Mouse (Mus musculus) thymus, adult 2 months (tissue): ENCODE data around the gene Zdhhc6.

ENCODE experiments used
- CTCF ChIP-seq: fragments of 200-500 bp; IDR thresholded peaks from 2 replicates; pipeline ENCODE4 v1.5.1; 2012; ENCODE audit warnings: mild to moderate bottlenecking, control low read depth, low read length, moderate library complexity, borderline replicate concordance; ENCODE audit not compliant: control insufficient read depth, poor library complexity, insufficient read depth; ENCODE audit errors: extremely low read depth
- POLR2A ChIP-seq: fragments of 200-500 bp; IDR thresholded peaks from 2 replicates; pipeline ENCODE4 v1.6.1; 2012; ENCODE audit warnings: mild to moderate bottlenecking, low read length, control low read depth, moderate library complexity; ENCODE audit not compliant: control insufficient read depth, poor library complexity, insufficient read depth; ENCODE audit errors: extremely low read depth

GRCm38 (mm10) chr19:55332641-55333268 is 16.9 kb upstream of the Zdhhc6 start:
- 0 out of 2 replicates have a peak, but pooled peaks have one; percentile 44 for TF ChIP-seq CTCF
- no peak for TF ChIP-seq POLR2A
